Mouse (Mus musculus) T-helper 17 cell (primary cell): ENCODE results near the gene Gm21970.

Experiments
- in situ Hi-C, 2 experiments: fragments of 300-600 bp; cut with MboI, MseI; formaldehyde crosslinking; loops; 1 replicate in 1 of 2; 2 replicates in 1 of 2; pipeline ENCODE4 v1.15.1; 2025; ENCODE audit warnings: high pct_unique_total_duplicates in 2 of 2

The Gm21970 gene

DNA sequence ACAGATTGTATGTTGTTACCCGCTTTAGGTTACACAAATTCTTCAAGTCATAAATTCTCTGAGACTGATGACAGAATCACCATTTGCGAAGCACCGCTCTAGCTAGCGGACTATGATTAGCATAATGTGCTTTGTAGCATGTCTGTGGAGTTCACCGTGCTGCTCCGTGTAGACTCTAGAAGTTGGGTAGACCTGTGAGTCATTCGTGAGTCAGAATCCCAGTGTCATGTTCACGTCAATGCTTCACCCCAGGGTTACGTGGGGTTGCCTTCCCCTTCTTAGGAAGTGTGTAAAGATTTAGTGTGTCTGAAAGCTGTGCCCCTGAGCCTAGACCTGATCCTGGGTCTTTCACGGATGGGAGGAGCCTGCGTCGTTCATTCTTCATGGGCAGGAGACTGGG, 6.5 kb downstream of the Gm21970 start:
- in situ Hi-C loops: loop anchor here in 1 of 2 experiments (5.0 kb wide), 1 partner anchor 36 kb away; no protein-coding TSS in a partner anchor

DNA sequence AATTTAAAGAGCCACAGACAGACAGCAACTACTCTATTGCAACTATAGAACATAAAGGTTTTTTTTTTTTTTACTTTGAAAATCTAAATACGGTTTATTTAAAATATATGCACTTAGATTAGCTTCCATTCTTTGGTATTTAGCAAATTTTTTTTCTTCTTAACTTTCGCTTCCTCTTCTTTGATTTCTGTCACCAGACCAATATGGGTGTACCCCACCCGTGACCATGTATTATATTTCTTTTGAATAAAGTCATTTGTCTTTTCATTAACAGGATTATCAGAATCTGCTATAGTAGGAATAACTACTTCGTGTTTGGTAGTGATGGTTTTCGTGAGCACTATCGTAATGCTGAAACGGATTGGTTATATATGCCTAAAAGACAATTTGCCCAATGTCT, 7.4 kb downstream of the Gm21970 start:
- in situ Hi-C loops: loop anchor here in 1 of 2 experiments (5.0 kb wide), 1 partner anchor 37 kb away; no protein-coding TSS in a partner anchor

DNA sequence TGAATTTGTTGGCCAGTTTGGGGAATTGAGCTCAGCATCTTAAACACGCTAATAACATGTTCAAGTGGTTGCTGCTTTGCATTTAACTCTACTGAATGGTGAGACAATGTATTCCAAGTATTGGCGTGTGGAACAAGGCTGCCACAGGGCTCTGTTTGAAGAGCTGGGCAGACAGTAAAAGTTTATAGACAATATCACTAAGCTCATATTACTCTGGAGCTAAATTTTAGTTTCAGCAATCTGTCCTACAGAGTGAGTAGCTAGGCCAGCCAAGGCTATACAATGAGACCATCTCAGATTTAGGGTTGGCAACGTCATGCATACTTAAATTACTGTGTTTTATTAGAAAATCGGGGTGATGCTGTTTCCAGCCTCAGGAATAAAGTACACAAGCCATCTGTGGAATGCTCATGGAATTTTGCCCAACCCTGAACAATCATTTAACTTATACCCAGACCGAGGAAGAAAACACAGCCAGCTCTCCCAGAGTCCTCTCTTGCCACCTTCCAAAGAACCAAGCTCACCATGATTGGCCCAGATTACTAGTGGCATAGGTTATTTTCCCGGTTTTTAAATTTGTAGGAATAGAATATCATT, 10.1 kb downstream of the Gm21970 start:
- in situ Hi-C loops: no loop called here

DNA sequence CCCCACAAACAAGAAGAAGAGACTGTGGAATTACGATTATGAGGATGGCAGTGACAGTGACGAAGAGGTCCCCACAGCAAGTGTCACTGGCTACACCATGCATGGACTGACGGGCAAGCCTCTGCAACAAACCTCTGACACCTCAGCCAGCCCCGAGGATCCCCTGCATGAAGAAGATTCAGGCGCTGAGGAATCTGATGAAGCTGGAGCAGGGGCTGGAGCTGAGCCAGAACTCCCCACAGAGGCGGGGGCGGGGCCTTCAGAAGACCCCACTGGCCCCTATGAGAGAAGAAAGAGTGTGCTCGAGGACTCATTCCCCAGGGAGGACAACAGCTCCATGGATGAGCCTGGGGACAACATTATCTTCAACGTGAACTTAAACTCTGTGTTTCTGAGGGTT, 12.3 kb downstream of the Gm21970 start:
- in situ Hi-C loops: no loop called here

DNA sequence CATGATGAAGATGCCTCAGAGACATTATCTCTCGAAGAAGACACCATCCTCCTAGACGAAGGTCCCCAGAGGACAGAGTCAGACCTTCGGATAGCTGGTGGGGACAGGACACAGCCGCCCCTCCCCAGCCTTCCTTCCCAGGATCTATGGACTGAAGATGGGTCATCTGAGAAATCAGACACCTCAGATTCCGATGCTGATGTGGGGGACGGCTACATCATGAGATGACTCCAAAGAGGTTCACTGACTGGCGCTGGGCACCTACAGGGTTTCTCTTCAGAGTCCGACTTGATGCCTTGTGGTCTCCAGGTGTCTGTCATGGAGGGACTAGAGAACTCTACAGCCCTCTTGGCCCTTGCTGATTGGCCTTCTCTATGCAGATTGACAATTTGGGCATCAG, 12.7 kb downstream of the Gm21970 start:
- in situ Hi-C loops: no loop called here

DNA sequence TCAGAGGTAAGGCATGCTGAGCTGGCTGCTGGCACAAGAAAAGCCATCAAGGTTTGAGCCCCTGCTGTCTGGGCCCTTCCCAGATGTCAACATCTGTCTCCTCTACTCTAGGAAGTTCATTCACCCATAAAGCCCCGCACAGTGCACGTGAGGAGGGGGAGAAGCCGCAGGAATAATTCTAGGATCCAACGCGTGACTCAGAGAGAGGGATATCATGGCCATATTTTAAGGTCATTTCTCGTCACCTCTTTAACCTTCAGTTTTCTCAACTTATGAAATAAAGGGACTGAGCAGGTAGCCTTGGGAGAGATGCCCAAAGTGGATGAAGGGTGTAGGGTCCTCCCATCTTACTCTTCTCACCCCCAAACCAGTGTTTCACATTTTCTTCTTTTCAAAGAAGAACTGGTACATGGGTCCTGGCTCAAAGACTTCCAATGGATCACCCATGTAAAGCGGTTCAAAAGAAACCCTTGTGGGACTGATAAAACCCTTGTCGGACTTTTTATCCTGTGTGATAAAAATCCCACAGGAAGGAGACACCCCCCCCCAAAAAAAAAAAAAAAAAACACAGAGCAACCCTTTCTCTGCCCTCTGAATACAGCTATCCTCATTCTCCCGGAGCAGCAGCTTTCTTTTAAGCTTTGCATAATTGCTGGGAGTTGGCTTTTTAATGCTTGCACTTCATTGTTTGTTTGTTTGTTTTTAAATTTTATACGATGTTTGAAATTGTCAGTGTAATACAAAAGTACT, 13.5 kb downstream of the Gm21970 start:
- in situ Hi-C loops: no loop called here

DNA sequence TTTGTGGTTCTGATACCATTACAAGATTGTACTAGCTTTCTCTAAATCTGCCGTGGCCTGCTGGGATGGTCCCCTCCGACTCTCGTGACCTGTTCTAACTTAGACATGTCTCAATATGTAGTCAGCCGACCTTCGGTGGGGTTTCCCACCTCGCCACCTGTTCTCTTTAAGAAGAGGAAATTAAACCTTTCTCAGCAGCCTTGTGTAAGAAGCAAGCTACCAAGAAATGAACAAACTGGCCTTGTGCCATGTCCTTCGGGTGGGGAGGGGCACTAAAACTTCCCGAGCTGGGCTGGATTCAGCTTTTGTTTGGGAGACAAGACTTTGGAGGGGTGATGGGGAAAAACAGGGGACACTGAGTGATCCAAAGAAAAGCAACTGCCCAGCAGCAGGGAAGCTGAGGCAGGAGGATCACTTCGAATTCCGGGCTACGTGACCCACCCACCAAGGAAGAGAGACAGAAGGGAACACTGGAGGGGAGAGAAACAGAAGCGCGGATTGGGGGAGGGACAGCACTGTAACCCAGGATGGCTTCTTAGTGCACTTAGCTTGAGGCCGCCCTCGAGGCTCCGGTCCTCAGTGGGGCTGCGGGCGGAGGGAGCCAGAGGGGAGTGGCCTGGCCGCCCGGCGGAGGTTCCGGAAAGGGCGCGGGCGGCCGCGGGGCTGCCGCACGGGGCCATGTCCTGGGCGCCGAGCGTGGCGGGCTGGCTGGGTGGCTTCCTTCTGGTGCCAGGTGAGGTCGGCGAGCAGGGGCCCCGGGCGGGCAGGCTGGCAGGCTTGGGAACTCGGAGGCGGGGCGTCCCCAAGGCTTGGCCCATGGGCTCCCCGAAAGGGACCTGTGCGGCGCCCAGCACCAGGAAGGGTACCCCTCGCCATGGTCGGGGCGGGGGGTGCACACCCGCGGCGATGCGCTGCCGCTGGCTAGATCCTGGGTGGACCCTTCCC, 14.4 kb downstream of the Gm21970 start, which contains the start of gene Il10rb:
Gene Il10rb, plus strand, starts transcription at position 525 of the 945 bp plus-strand sequence.
- in situ Hi-C loops: no loop called here

DNA sequence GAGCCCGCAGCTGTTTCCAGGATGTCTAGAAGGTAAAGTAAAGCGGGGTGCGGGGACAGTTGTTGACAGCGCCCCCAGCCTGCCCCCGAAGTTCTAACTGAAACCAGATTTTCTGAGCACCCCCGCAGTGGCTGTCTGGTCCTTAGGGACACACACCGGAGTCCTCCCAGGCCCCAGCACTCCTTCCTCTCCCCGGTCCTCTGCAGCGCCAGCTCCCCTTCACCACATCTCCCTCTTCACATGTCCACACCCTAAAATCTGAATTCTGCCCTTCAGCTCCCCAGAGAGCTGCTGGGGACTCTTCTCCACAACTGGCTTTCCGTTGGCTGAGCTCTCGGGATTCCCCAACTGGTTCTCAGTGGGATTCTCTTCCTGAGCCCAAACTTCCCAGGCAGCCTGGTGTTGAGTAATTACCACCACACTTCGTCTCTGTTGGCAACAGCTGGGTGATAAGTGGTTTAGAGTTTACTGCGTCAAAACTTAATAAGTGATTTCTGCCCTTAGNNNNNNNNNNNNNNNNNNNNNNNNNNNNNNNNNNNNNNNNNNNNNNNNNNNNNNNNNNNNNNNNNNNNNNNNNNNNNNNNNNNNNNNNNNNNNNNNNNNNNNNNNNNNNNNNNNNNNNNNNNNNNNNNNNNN, 15.2 kb downstream of the Gm21970 start:
- in situ Hi-C loops: no loop called here

DNA sequence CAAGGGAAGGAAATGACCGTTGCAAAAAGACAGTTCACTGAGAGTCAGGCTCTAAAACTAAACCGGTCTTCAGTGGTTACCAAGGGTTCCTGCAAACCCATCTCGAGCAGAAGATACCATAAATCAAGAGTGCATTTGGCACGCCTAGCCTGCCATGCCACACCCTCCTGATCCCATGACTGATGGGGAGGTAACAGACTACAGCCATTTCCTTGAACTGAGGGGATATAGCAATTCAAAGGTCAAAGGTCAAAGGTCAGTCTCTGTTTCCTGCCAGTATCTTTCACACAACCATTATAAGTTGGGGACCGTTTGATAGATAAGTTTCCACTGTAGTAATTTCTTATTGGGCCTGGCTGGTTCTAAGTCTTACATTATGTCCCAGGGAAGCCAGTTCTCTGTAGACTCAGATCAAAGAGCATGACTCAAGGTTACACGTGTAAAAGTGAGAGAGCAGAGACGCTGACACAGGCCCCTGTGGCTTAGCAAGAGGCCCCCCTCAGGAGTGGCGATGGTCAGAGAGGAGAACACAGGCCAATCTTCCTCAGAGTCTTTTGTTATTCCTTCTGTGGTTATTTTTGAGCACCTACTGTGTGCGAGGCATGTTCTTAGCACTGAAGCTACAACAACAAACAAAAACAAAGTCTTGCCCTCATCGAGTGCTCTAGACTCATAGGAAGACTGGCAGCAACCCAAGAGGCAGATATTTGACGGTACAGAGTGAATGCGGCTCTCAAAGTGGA, 21.8 kb downstream of the Gm21970 start:
- in situ Hi-C loops: loop anchor here in 1 of 2 experiments (5.0 kb wide), 1 partner anchor 34 kb away; no protein-coding TSS in a partner anchor

DNA sequence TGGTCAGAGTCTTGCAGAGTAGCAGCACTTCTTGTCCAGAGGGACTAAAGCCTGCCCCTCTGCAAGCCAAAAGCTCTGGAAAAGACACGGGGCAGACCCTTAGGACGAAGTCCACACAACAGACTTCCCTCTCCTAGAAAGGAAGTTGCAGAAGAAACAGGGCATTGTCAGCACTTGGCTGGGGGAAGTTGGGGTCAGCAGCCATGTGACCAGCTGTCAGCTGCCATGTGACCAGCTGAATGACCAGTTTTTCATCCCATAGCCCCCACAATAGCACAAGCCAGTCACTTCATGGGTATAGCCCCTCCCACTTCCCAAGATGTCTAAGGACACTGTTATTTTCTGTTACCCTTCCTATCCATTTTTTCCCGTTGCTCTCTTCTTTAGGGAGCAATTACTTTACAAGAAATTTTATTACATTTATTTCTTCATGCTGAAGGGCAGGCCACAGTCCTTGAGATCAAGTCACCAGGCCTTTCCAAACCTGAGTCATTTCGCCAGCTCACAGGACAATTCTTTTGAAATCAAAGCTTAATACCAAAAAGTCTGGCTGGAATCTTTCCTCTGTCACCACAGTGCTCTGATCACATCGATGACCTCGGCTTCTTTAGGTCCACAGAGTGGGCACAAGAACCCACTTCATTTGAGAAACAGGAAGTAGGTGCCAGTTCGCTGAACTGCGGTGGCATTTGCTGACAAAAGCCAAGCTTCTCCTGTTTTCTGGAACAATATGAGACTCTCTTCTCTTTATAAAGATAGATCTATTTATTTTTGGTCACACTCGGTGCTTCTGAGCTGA, 24.1 kb downstream of the Gm21970 start:
- in situ Hi-C loops: no loop called here

DNA sequence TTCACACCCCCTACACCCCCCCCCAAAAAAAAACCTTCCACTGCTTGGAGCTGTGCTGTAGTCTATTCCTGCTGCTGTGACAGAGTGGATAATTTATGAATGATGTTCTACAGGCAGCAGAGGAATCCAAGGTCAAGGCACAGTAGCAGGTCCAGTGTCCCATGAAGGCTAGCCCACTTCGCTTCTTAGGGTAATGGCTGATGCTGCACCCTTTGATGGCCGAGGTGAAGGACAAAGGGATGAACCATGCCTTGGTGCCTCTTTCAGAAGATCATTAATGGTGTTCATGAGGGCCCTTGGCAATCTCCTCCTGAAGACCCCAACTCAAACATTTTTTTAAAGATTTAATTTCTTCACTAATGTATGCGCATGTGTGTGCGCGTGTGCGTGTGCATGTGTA, 24.8 kb downstream of the Gm21970 start:
- in situ Hi-C loops: no loop called here

DNA sequence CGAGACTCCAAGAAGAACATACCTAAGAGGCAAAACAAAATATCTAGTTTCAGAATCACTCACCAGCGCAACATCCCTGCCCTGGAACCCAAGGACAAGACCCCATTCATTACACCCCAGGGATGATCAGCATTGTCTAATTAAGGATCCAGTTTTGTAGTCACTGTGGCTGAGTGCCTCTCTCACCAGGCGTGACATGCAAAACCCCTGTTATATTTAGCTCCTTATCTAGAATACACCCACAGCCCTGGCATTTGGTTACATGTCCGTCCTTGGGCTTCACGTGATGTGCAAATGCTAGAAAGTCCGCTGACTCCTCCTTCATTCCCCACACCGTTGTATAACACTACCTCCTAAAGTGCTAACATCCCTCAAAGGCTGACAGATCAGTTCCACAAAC, 25.4 kb downstream of the Gm21970 start:
- in situ Hi-C loops: no loop called here

DNA sequence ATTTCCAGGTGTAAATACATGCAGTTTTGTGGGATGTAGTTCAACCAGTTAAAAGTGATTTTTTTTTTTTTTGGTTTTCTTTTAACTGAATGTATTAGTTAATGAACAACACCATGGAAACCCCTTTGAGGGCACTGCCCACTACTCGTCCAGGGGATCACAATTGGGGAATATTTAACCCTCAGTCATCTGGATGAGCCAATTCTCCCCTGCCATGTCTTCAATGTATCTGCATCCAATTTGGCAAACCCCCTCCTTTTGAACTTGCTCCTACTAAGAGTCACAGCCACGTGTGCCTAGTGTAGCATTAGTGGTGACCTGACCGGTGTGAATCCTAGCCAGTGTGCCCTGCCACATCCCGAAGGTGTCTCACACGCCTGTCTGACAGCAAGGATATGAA, 27.0 kb downstream of the Gm21970 start:
- in situ Hi-C loops: no loop called here

DNA sequence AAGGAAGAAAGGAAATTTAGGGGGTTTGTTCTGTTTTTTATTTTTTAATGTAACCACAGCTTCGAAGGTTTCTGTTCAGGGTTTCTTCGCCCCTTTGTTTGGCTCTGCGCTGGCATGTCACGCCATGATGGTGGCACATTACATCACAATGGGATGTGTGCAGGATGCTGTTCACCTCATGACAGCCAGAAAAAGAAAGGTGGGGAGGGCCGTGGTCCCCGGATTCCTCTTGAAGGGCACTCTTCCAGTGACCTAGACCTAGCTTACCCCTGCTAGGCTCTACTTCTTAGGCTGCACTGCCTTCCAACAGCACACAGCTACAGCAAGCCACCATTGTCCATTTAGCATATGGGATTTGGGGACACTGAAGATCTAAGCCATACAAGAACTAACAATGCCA, 34.3 kb downstream of the Gm21970 start:
- in situ Hi-C loops: no loop called here

DNA sequence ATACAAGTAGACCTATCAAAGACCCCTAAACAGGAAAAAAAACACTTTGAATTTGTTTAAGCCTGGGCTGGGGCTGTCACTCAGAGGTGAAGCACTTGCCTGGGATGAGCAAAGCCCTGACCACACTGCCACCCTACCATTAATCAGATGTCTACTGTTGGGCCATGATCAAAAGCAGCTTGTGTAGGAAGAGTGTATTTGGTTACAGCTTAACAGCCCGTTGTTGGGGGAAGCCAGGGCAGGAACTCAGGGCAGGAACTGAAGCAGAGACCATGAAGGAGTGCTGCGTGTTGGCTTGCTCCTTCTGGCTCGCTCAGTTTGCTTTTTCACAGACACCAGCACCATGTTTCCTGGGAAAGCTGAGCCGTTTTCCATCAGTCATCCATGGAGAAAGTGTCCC, 35.1 kb downstream of the Gm21970 start:
- in situ Hi-C loops: no loop called here

DNA sequence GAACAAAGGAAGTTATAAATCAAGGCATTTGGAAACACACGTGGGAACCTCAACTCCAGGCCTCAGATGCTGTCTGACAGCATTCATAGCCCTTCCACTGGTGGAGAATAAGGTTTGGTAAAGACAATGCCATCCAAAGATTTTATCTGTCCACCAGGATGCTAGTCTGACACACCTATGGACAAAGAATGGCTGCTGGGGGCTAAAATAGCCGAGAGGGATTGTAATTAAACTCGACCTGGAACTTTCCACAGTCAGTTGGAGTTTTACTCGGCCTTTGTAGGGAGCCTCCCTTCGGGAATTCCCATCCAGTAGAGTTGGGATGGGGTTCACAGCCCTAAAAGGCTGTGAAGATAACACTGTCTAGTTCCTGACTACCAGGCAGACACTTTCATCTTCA, 35.9 kb downstream of the Gm21970 start:
- in situ Hi-C loops: no loop called here

DNA sequence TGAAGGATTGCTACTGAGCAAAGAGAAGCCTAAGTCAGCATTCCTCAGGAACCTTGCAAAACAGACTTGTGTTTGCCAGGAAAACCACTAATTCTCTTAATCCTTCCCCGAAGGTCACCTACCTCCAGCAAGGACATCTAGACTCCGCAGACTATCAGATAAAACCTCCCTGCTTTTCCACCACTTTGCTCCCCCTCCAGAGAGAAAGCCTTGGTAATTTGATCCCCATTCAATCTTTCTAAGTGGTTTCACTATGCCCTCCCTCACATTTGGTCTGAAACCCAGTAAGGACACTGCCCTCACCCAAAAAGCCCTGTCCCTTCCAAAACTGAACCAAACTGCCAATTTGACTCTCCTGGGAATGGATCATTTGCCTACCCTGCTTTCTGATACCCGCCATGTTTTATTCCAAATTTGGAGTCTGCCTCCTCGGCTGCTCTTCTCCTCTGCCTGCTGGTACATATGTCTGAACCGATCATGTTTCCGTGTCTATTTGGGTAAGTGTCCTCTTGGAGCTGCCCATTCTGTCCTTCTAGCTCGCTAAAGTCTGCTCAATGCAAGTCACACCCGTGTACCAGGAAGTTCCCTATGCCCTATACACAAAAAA, 36.8 kb downstream of the Gm21970 start:
- in situ Hi-C loops: no loop called here

DNA sequence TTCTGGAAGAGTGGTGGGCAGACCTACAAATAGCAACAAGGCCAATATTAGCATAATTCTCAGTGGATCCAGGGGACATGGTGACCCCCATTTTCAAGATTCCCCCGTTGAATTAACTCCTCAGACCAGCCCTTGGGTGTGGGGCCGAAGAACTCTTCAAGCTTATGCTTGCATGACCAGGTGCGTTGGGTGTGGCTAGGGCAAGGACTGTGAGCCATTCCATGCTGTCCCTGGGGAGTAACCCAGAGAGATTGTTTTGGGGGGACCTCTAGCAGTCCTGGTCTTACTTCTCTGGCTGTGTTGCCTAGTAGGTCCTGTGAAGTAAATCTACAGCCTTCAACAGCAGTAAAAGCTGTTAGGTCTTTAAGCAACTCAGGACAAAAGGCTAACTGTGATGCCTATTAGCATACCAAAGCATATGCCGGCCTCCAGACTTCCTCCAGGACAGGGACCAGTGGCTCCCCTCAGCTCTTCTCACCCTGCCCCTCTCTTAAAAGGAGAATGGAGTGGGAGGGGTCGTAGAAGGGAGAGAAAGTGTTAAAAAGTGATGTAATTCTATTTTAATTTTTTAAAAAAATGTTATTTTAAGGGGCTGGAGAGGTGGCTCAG, 41.3 kb downstream of the Gm21970 start:
- in situ Hi-C loops: no loop called here

DNA sequence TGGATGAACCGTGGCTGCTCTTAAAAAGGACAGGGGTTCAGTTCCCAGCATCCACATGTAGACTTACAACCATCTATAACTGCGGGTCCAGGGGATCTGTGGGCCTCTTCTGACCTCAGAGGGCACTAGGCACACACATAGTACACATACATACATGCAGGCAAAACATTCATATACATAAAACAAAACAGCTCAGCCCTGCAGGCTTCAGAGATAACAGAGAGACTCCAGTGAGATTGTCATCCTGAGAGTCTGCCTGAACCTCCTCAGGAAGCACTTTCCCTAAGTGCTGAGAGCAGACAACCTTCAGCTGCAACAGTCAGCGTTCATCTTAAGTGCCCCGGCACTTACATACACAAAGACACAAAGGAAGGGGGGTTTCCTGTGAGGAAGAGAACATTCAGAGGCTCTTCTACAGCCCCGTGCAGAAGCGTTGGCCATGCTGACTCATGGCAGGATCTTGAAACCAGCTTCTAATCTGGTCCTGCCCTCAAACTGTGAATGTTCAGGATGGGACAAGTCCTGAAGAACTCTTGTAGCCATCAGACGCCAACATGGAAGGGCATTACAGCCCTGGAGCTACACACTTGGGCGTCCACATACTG, 41.9 kb downstream of the Gm21970 start:
- in situ Hi-C loops: no loop called here
